Mouse (Mus musculus) embryonic facial prominence, embryonic 13.5 days (tissue): ENCODE results near the gene Zbtb3. TPM values are rescaled to one million over a fixed set of nuclear protein-coding genes. Genes with fewer than 3 reads are reported as not detected.

Source experiments
- ATAC-seq: fragments of 200-750 bp; cut with Nextera tagmentation; 2 replicates; pipeline ENCODE4 v1.8.0; 2017; ENCODE audit warnings: low read depth; ENCODE audit not compliant: insufficient number of reproducible peaks, insufficient read depth, low FRiP score, low TSS enrichment
- H3K27ac ChIP-seq: fragments of 300-500 bp; sonication (generic); 2 replicates; pipeline ENCODE4 v1.5.1; 2015; ENCODE audit warnings: moderate library complexity, mild to moderate bottlenecking, inconsistent platforms
- H3K27me3 ChIP-seq: fragments of 300-500 bp; sonication (generic); 2 replicates; pipeline ENCODE4 v1.6.1; 2015; ENCODE audit warnings: mild to moderate bottlenecking, inconsistent platforms
- H3K36me3 ChIP-seq: fragments of 300-500 bp; sonication (generic); 2 replicates; pipeline ENCODE4 v1.6.1; 2015; ENCODE audit warnings: mild to moderate bottlenecking, inconsistent platforms
- H3K4me1 ChIP-seq: fragments of 300-500 bp; sonication (generic); 2 replicates; pipeline ENCODE4 v1.6.1; 2015; ENCODE audit warnings: inconsistent platforms
- H3K4me2 ChIP-seq: fragments of 300-500 bp; sonication (generic); 2 replicates; pipeline ENCODE4 v1.6.1; 2015; ENCODE audit warnings: moderate library complexity, mild to moderate bottlenecking, inconsistent platforms
- H3K4me3 ChIP-seq: fragments of 300-500 bp; sonication (generic); 2 replicates; pipeline ENCODE4 v1.5.1; 2015; ENCODE audit warnings: mild to moderate bottlenecking, inconsistent platforms
- H3K9ac ChIP-seq: fragments of 300-500 bp; sonication (generic); 2 replicates; pipeline ENCODE4 v1.6.1; 2015; ENCODE audit warnings: mild to moderate bottlenecking, inconsistent platforms
- H3K9me3 ChIP-seq: fragments of 300-500 bp; sonication (generic); 2 replicates; pipeline ENCODE4 v1.6.1; 2016; ENCODE audit warnings: inconsistent platforms
- WGBS: fragments of 180-500 bp; shearing (Covaris S2); methylation state at CpG from one replicate; pipeline ENCODE4 v1.1.7; 2015; ENCODE audit warnings: mixed read lengths; 5-methylcytosine and 5-hydroxymethylcytosine counted together
- polyA plus RNA-seq: library from polyadenylated mRNA; unstranded; fragments of >200 nt; fragmentation: Nextera tagmentation; extraction: Ambion mirVana; gene quantifications from 2 replicates; pipeline ENCODE4 v1.2.1, GENCODE M21; 2015

The Zbtb3 gene
- polyA plus RNA-seq, 1 experiment from 2014 or later: 6.0 TPM

DNA sequence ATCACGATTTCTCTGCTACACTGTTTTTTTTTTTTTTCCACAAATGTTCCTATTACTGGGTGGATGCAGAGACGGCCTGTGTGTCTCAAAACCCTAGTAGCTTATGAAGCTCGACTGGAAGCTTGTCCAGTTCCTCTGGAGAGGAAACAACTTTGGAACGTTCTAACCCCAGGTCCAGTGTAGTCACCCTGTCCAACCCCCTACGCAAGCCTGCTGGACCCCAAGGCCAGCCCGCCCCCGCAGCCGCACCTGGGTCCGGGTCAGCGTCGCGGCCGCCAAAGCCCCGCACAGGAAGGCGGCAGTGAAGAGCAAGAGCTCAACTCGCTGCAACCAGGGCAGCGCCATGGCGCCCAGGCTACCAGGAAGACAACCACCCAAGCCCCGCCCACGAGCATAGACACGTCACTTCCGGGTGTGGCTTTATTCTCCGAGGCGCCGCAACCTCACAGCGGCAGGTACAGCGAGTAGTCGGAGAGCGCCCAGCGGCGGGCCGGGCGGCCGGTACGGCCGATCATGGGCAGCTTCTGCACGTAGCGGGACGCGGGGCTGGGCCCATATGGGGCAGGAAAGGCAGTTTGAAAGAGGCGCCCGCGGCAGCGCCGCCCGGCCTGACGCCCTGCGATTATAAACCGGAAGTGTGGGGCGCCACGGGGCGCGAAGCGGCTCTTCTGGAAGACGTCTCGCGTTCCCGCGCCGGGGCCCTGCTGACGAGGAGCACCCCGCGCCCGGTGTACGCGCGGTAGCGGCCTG lies 28.1 kb upstream of the Zbtb3 start, which contains the start of gene Tmem179b:
Gene Tmem179b (minus strand): TSS at position 382 of the 750 bp plus-strand sequence.
- Histone ChIP-seq H3K27ac (peak within 1 kb of the TSS; percentile 98), H3K27me3 (no peaks in the 10 kb centered on the region), H3K36me3 (peaks cover 50% of the 10 kb centered on the region), H3K4me3 (peak within 1 kb of the TSS; percentile 71), H3K4me2 (peak within 1 kb of the TSS; percentile 97), H3K9me3 (no peaks in the 10 kb centered on the region), H3K9ac (peak within 1 kb of the TSS; percentile 94), H3K4me1 (peaks cover 31% of the 10 kb centered on the region)
- peak; percentile 92 for ATAC-seq
- under 1% methylated on average over 68 of the region's 68 CpGs for WGBS

DNA sequence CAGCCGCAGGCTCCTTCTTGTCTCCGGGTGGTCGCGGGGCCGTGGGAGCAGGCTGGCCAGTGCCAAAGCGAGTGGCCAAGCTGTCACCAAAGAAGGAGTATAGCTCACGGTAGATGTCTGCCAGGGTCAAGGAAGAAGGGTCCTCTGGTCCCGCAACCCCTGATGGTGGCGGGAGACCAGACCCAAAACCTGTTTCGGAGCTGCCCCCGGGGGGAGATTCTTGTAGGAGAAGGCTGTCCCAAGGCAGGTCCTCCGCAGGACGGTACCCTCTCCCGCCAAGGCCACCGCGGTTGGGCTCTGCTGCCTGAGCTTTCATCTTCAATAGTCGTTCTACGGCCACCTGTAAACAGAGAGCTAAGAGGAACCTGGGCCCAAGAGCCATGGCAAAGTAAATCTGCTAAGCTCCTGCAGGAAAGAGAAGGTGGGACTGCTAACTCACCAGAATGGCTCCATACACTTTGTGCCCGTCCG lies 27.4 kb upstream of the Zbtb3 start:
- no peaks in the 10 kb centered on the region for H3K27me3 ChIP-seq

DNA sequence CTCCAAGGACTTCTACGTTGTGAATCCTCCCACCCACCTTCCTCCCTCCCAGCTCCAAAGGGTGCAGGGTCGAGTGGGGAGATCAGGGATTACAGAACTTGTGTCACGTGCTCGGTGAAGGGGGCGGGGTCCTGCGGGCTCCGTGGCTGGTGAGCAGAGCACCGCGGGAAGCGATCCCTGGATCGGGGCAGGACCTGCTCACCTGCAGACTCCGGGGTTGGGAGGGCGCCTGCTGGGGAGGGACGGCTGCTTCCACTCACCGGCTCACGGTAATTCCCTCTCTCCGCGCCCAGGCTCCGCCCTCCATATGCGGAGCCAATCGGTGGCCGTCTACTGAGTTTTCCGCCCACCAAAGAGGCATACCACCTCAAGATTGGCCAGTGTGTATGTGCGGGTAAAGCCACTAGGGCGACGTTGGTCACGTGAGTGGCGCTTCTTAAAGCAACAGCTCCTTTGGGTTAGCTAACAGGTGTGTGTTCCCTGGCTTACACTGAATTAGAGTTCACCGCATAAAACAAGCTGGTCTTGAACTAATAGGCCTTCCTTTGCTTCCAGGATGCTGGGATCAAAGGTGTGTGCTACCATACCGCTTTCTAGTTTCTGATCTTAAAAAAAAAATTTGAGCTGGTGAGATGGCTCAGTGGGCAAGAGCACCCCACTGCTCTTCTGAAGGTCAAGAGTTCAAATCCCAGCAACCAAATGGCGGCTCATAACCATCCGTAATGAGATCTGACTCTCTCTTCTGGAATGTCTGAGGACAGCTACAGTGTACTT lies 16.2 kb upstream of the Zbtb3 start, which contains the start of gene Taf6l:
Gene Taf6l (minus strand): TSS at position 410 of the 774 bp plus-strand sequence.
- WGBS: under 1% methylated on average over 32 of the region's 32 CpGs
- no peaks in the 10 kb centered on the region for H3K9me3 ChIP-seq
- H3K36me3 ChIP-seq: peaks cover 32% of the 10 kb centered on the region
- peak; percentile 99 for ATAC-seq
- peak within 1 kb of the TSS; percentile 76 for H3K4me3 ChIP-seq
- H3K9ac ChIP-seq: peak within 1 kb of the TSS; percentile 73
- peak within 1 kb of the TSS; percentile 86 for H3K27ac ChIP-seq
- H3K4me2 ChIP-seq: peak within 1 kb of the TSS; percentile 62
- peaks cover 7% of the 10 kb centered on the region for H3K4me1 ChIP-seq
- H3K27me3 ChIP-seq: no peaks in the 10 kb centered on the region

More for the DNA sequence above, 27.4 kb upstream of the Zbtb3 start:
- H3K27ac ChIP-seq: peak overlapping the region; percentile 98
- H3K4me1 ChIP-seq: peaks cover 31% of the 10 kb centered on the region
- peak; percentile 5; the same call in 1 of the 2 replicates for ATAC-seq
- peaks cover 48% of the 10 kb centered on the region for H3K36me3 ChIP-seq
- WGBS: 3% methylated on average over 20 of the region's 20 CpGs
- peak overlapping the region; percentile 94 for H3K9ac ChIP-seq
- H3K4me3 ChIP-seq: peak overlapping the region; percentile 71
- H3K9me3 ChIP-seq: no peaks in the 10 kb centered on the region
- peak overlapping the region; percentile 97 for H3K4me2 ChIP-seq

DNA sequence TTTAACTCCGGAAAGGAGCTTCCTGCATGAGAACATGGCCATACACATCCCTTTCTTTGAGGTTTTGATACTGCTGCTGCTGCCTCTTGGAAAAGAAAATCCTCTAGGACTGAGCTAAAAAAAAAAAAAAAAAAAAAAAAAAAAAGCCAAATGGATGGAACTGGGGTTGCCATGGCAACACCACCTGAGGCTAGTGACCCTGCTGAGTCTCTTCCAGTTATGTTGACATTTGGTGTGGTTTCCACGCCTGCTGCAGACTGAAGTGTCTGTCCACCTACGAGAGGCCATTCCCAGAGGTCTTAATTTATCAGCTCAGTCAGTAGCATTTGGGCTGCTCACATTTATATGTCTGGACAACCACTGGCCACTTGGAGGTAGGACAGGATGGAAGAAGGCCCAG lies 13.8 kb upstream of the Zbtb3 start:
- no peaks in the 10 kb centered on the region for H3K27me3 ChIP-seq
- H3K9me3 ChIP-seq: no peaks in the 10 kb centered on the region
- ATAC-seq: no peak
- peaks cover 7% of the 10 kb centered on the region for H3K4me1 ChIP-seq
- H3K4me3 ChIP-seq: no peak overlapping the region
- no peak overlapping the region for H3K4me2 ChIP-seq
- no peak overlapping the region for H3K9ac ChIP-seq
- no peak overlapping the region for H3K27ac ChIP-seq
- 21% methylated on average over 3 of the region's 3 CpGs for WGBS
- H3K36me3 ChIP-seq: peaks cover 29% of the 10 kb centered on the region

DNA sequence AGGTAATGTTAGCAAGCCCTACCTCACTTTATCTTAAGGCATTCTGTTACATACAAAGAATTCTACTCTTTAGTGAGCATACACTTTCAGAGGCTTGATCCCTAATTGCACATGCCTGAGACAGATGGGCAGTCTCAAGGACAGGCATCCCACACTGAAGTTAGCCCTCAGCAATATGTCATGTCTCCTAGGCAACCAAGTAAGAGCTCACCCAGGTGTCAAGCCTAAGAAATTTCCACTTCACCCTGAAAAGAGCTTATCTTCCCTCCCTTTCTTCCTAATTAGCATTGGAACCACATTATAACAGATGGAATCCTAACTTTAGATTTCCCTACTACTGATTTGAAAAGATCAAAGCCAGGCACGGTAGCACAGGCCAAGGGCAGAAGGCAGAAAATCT lies 13.2 kb upstream of the Zbtb3 start:
- Histone ChIP-seq H3K36me3 (peaks cover 31% of the 10 kb centered on the region), H3K27ac (no peak overlapping the region), H3K9me3 (no peaks in the 10 kb centered on the region), H3K4me3 (no peak overlapping the region), H3K27me3 (no peaks in the 10 kb centered on the region), H3K9ac (no peak overlapping the region), H3K4me2 (no peak overlapping the region), H3K4me1 (peaks cover 7% of the 10 kb centered on the region)
- WGBS: 44% methylated on average over 1 of the region's 1 CpGs
- ATAC-seq: no peak

DNA sequence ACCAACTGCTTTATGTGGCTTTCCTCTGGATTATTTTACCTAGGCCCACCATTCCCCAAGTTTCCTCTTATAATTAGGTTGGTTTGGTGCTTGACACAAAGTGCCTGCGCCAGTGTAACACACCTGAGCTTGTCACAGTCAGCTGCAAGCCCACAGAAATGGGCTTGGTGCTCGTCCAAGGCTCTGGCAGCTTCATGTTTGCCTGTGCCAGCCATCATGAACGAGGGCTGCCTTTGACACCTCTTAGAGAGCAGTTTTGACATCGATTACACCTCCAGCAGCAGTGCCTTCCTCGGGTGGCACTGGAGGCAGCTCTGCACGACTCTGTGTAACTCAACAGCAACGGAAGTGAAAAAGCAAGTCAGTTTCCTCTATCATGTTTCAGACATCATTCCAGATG lies 12.2 kb upstream of the Zbtb3 start:
- Histone ChIP-seq H3K36me3 (peaks cover 41% of the 10 kb centered on the region), H3K9me3 (no peaks in the 10 kb centered on the region), H3K27ac (no peak overlapping the region), H3K4me1 (peaks cover 5% of the 10 kb centered on the region), H3K4me2 (no peak overlapping the region), H3K27me3 (no peaks in the 10 kb centered on the region), H3K4me3 (no peak overlapping the region), H3K9ac (0 out of 2 replicates have a peak overlapping the region, but pooled peaks have one; percentile 2)
- no peak for ATAC-seq
- 80% methylated on average over 7 of the region's 7 CpGs for WGBS

DNA sequence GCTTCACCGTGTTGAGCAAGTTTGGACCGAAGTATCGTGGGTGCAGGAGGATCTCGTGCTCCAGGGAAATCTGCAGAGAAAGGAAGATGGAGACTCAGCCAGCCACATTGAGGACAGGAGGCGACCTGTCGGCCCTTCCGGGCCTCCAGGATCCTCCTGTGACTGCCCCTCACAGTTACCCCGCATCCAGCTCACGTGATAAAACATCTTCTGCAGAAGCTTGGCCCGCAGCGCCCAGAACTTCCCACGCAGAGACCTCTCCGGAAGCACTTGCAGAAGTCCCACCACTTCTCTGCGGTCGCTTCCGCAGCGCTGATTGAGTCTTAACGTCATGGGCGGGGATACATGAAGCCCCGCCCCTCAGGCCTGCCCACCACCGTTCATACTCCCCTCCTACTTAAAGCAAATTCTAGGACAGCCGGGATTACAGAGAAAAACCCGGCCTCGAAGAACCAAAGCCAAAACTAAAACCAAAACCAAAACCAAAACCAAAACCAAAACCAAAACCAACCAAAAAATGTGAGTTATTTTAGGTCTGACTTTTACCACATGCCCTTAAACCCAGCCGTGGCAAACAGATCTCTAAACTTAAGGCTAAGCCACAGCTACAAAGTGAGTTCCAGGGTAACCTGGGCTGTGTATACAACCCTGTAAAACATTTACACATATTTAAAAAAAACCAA lies 4.0 kb upstream of the Zbtb3 start, which contains the start of gene Polr2g:
Gene Polr2g (minus strand): TSS at position 314 of the 683 bp plus-strand sequence.
- Histone ChIP-seq H3K9ac (peak within 1 kb of the TSS; percentile 86), H3K4me3 (peak within 1 kb of the TSS; percentile 84), H3K4me1 (peaks cover 25% of the 10 kb centered on the region), H3K9me3 (no peaks in the 10 kb centered on the region), H3K36me3 (peaks cover 24% of the 10 kb centered on the region), H3K27me3 (no peaks in the 10 kb centered on the region), H3K27ac (peak within 1 kb of the TSS; percentile 82), H3K4me2 (peak within 1 kb of the TSS; percentile 92)
- WGBS: 2% methylated on average over 25 of the region's 25 CpGs
- peak; percentile 52; the same call in 1 of the 2 replicates for ATAC-seq

DNA sequence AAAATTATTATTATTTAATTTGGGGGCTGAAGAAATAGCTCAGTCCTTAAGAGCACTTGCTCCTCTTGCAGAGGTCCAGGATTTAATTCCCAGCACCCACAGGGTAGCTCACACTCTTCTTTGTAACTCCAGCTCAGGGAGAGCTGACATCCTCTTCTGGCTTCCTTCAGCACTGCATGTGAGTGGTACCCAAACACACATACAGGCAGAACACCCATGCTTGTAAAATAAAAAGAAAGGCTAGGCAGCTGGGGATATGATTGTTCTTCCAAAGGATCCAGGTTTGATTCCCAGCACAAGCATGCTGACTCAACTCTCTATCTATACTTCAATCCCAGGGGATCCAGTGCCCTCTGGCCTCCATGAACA lies 3.4 kb upstream of the Zbtb3 start:
- Histone ChIP-seq H3K4me3 (peak overlapping the region; percentile 84), H3K27me3 (no peaks in the 10 kb centered on the region), H3K36me3 (peaks cover 21% of the 10 kb centered on the region), H3K27ac (no peak overlapping the region), H3K4me2 (peak overlapping the region; percentile 92), H3K9ac (no peak overlapping the region), H3K4me1 (peaks cover 25% of the 10 kb centered on the region), H3K9me3 (no peaks in the 10 kb centered on the region)
- ATAC-seq: no peak

DNA sequence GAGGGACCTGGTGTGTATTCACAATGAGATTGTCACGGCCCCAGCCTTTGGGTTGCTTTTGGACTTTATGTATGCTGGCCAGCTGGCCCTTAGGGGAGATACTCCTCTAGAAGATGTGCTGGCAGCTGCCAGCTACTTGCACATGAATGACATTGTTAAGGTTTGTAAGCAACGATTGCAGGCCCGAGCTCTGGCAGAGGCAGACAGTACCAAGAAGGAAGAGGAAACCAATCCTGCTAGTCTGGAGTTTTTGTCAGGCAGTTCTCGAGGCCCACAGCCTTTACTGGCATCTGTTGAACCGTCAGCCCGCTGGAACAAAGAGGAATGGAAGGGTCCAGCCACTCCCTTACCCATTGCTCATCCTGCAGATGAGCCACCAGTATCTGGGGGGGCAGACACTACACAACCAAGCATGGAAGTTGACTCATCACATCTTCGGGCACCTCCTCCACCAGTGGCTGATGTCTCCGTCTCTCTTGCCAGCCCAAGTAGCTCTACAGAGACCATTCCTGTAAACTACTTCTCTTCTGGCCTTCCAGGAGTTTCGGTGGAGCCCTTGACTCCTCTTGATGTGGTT lies 937 bp downstream of the Zbtb3 start:
- no peaks in the 10 kb centered on the region for H3K27me3 ChIP-seq
- H3K9me3 ChIP-seq: no peaks in the 10 kb centered on the region
- peaks cover 16% of the 10 kb centered on the region for H3K4me1 ChIP-seq
- H3K9ac ChIP-seq: peak overlapping the region; percentile 64; the same call in 1 of the 2 replicates
- ATAC-seq: no peak
- H3K4me2 ChIP-seq: peak overlapping the region; percentile 77
- peaks cover 45% of the 10 kb centered on the region for H3K36me3 ChIP-seq
- WGBS: 89% methylated on average over 9 of the region's 9 CpGs
- H3K27ac ChIP-seq: peak overlapping the region; percentile 91
- peak overlapping the region; percentile 63 for H3K4me3 ChIP-seq

DNA sequence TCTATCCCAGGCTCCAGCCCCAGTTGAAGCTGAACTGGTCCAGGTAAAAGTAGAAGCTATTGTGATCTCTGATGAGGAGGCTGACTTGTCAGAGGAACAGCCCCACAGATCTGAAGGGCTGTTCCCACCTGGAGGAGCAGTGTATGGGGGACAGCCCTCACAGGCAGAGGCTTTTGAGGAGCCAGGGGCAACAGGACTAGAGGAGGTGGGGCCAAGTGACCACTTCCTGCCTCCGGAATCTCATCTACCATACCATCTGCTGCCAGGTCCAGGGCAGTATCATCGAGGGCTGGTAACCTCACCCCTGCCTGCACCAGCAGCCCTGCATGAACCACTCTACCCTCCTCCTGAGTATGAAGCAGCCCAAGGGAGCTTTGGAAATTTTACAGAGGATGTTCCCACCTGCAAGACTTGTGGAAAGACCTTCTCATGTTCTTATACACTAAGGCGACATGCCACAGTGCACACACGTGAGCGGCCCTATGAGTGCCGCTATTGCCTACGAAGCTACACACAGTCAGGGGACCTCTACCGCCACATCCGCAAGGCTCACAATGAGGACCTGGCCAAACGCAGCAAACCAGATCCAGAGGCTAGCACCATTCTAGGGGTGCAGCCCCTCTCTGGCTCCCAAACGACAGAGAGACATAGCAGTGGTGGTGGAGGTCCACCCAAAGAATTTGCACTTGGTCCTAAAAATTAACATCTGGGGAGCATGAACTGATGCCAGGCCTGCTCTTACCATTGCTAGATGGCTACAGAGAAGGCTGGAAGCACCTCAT lies 1.7 kb downstream of the Zbtb3 start:
- no peak overlapping the region for H3K4me2 ChIP-seq
- no peak for ATAC-seq
- H3K4me3 ChIP-seq: no peak overlapping the region
- no peaks in the 10 kb centered on the region for H3K27me3 ChIP-seq
- H3K4me1 ChIP-seq: peaks cover 13% of the 10 kb centered on the region
- H3K27ac ChIP-seq: no peak overlapping the region
- H3K9me3 ChIP-seq: no peaks in the 10 kb centered on the region
- H3K9ac ChIP-seq: no peak overlapping the region
- 94% methylated on average over 11 of the region's 11 CpGs for WGBS
- H3K36me3 ChIP-seq: peaks cover 50% of the 10 kb centered on the region
